Mouse (Mus musculus) ES-E14 (cell line): ENCODE measurements around the gene Cdk2. TPM values are rescaled to one million over a fixed set of nuclear protein-coding genes. Genes with fewer than 3 reads are reported as not detected.

Source experiments
- DNase-seq: peaks from one replicate; pipeline ENCODE4 v3.0.0-alpha.2; 2013; ENCODE audit warnings: low read depth, low spot score
- H3K27ac ChIP-seq: 2 replicates; pipeline ENCODE4 v1.5.1; 2012; ENCODE audit warnings: low read depth, mild to moderate bottlenecking, low read length, moderate library complexity, mixed read lengths; ENCODE audit not compliant: poor library complexity, insufficient read depth, severe bottlenecking
- H3K36me3 ChIP-seq: 2 replicates; pipeline ENCODE4 v1.6.1; 2012; ENCODE audit warnings: mild to moderate bottlenecking, low read length, moderate library complexity, mixed read lengths; ENCODE audit not compliant: control insufficient read depth, poor library complexity, insufficient read depth, severe bottlenecking
- H3K4me1 ChIP-seq, 2 experiments: fragments of 150-350 bp in 1 of 2; sonication (generic) in 1 of 2; 2 replicates each; pipeline ENCODE4 v1.6.1; 2012; ENCODE audit warnings: low read length in 2 of 2, mild to moderate bottlenecking in 1 of 2, mixed read lengths in 1 of 2; ENCODE audit not compliant: control insufficient read depth in 2 of 2, insufficient read depth in 2 of 2, poor library complexity in 1 of 2
- H3K4me3 ChIP-seq, 2 experiments: fragments of 150-350 bp in 1 of 2; sonication (generic) in 1 of 2; 2 replicates each; pipeline ENCODE4 v1.5.1; 2012; ENCODE audit warnings: low read length in 2 of 2, low read depth in 1 of 2, mild to moderate bottlenecking in 1 of 2, mixed read lengths in 1 of 2; ENCODE audit not compliant: insufficient read depth in 1 of 2, poor library complexity in 1 of 2, severe bottlenecking in 1 of 2
- H3K9ac ChIP-seq: 2 replicates; pipeline ENCODE4 v1.6.1; 2012; ENCODE audit warnings: low read depth, mild to moderate bottlenecking, low read length, mixed read lengths; ENCODE audit not compliant: poor library complexity, insufficient read depth, severe bottlenecking
- H3K9me3 ChIP-seq: fragments of 150-350 bp; sonication (generic); 2 replicates; pipeline ENCODE4 v1.6.1; 2012; ENCODE audit warnings: low read depth, mild to moderate bottlenecking, low read length; ENCODE audit not compliant: control insufficient read depth, insufficient read depth
- CHD2 ChIP-seq: IDR thresholded peaks from 2 replicates; pipeline ENCODE4 v1.6.1; 2014; ENCODE audit warnings: mild to moderate bottlenecking, low read depth, low read length, inconsistent platforms
- HCFC1 ChIP-seq: IDR thresholded peaks from 2 replicates; pipeline ENCODE4 v1.6.1; 2012; ENCODE audit warnings: low read length, inconsistent platforms, borderline replicate concordance; ENCODE audit not compliant: insufficient read depth
- MAFK ChIP-seq: IDR thresholded peaks from 2 replicates; pipeline ENCODE4 v1.6.1; 2014; ENCODE audit warnings: mild to moderate bottlenecking, low read depth, low read length, inconsistent platforms; ENCODE audit not compliant: insufficient read depth
- ZC3H11A ChIP-seq: IDR thresholded peaks from 2 replicates; pipeline ENCODE4 v1.6.1; 2012; ENCODE audit warnings: low read depth, mild to moderate bottlenecking, inconsistent platforms, low read length, borderline replicate concordance
- ZNF384 ChIP-seq: IDR thresholded peaks from 2 replicates; pipeline ENCODE4 v1.6.1; 2012; ENCODE audit warnings: low read depth, low read length, inconsistent platforms
- in situ Hi-C, 2 experiments: fragments of 600-800 bp; cut with MboI; formaldehyde crosslinking; loops; one replicate each; pipeline ENCODE4 v1.15.1; 2025; ENCODE audit warnings: low sequenced_read_pairs in 2 of 2, inconsistent platforms in 1 of 2; ENCODE audit not compliant: unreplicated experiment in 2 of 2
- total RNA-seq: library from RNA; depleted of rRNA; stranded (reverse); fragments of 300-350 nt; gene quantifications from 2 replicates; pipeline ENCODE4 v1.2.3, GENCODE M21; 2012; rRNA removed

Cdk2 gene
- total RNA-seq, result 40.7 and 43.5 TPM in 2 replicates

- in situ Hi-C loops, result no loop called here
- TF ChIP-seq CHD2, result no peak
- TF ChIP-seq MAFK, result no peak
- no peak for TF ChIP-seq ZC3H11A
- no peak for TF ChIP-seq HCFC1
- TF ChIP-seq ZNF384, result no peak
These were observed at the start of gene Cdk2 for GRCm38 (mm10) chr10:128704491-128705316. TSS of gene Cdk2 (minus strand) at chr10:128705031.

DNA sequence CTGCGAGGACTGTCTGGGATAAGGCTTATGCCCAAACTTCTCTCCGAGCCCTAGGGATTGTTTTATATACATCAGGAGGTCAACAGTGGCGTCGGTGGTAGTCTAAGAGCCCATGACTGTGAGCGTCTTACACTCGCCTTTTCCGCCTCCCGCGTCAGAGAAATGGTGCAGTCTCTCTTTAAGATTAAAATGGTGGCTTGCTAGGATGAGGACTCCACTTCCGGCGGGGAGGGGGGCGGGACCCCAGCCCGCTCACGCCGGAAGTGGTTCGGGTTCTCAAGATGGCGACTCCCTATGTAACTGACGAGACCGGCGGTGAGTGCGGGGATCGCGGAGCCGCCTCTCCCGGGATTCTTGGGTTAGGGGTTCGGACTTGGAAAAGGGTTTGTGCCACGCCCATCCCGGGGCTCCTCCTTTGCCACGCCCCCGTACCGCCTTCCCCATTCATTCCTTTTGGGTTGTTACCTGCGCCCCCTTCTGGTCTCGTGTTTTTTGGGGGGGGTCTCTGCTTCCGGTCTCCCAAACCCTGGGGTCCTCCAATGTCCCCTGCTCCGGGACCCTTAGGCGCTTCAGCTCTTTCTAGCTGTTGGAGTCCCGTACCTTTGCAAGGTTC lies 43.5 kb upstream of the Cdk2 start:
- H3K9ac ChIP-seq, result peak overlapping the region; percentile 98
- in situ Hi-C loops, result no loop called here
- TF ChIP-seq ZC3H11A (no peak), CHD2 (no peak), ZNF384 (no peak), MAFK (no peak)
- peak overlapping the region; percentile 76 to 77 for H3K4me3 ChIP-seq
- peak overlapping the region; percentile 91 for H3K27ac ChIP-seq
- H3K9me3 ChIP-seq, result no peaks in the 10 kb centered on the region
- peaks cover 2 to 14% of the 10 kb centered on the region in 2 experiments for H3K4me1 ChIP-seq
- DNase-seq, result peak; percentile 86
- H3K36me3 ChIP-seq, result no peaks in the 10 kb centered on the region; the same call in 1 of the 2 replicates

More at GRCm38 (mm10) chr10:128704491-128705316, at the start of gene Cdk2:
- peak; percentile 93 for DNase-seq
- Histone ChIP-seq H3K27ac (peak within 1 kb of the TSS; percentile 90), H3K4me3 (peak within 1 kb of the TSS; percentile 84 to 100), H3K4me1 (peaks cover 5 to 12% of the 10 kb centered on the region in 2 experiments; a peak in 3 of 4 replicates), H3K36me3 (peaks cover 11% of the 10 kb centered on the region), H3K9me3 (no peaks in the 10 kb centered on the region), H3K9ac (peak within 1 kb of the TSS; percentile 88)

DNA sequence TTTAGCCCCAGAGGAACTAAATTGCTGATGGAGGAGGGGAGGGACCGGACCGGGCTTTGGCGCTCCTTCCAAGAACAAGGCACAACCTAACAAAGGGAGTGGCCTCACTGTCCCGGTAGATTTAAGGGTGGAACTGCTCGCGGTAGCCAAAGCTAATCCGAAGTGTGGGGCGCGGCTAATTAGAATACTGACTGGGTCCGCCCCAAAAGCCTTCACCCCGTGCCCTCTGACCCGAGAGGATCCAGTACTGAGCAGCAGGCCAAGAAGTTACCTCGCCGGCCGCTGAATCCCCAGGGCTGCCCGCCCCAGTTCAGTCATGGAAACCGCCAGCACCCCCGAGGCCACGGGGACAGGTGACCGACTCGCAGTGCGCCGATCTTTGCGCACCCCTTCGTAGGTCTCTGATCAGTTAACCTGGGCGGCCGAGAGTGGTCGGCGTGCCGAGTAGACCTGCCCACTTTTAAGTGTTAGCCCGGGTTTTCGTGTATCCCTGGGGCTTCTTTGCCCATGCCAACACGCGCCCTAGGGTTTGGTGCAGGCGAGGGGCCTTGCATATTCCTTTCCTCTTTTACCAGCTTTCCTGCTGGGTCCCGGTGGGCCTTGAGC lies 42.9 kb upstream of the Cdk2 start, which contains the start of gene Pym1:
TSS of gene Pym1 (plus strand) at position 244 of the 606 bp plus-strand sequence.
- Histone ChIP-seq H3K4me1 (peaks cover 7 to 14% of the 10 kb centered on the region in 2 experiments), H3K4me3 (peak within 1 kb of the TSS; percentile 76 to 77), H3K9me3 (no peaks in the 10 kb centered on the region), H3K9ac (peak within 1 kb of the TSS; percentile 98), H3K27ac (peak within 1 kb of the TSS; percentile 91), H3K36me3 (no peaks in the 10 kb centered on the region; the same call in 1 of the 2 replicates)
- in situ Hi-C loops, result no loop called here
- peak; percentile 85 for DNase-seq
- no peak for TF ChIP-seq MAFK
- no peak for TF ChIP-seq HCFC1
- no peak for TF ChIP-seq CHD2
- TF ChIP-seq ZC3H11A, result no peak
- no peak for TF ChIP-seq ZNF384

DNA sequence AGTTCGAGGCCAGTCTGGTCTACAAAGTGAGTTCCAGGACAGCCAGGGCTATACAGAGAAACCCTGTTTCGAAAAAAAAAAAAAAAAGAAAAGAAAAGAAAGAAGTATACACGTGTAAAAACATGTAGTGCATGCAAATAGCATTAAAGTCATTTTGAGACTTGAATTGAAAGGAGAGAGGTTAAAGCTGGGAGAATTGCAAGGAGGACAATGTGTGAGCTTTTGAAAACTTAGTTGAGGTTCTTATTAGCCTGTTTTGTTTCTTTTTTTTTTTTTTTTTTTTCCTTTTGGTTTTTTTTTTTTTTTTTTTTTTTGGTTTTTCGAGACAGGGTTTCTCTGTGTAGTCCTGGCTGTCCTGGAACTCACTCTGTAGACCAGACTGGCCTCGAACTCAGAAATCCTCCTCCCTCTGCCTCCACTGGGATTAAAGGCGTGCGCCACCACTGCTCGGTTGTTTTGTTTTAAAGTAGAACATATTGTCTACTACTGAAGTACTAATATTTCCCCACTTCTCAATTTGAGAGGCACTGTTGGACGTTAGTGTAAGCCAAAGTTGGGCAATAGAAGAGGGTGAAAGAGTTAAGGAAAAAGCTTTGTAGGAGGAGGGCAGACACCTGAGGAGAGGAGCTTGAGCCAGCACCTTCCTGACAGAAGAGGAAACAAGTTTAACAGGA lies 42.3 kb upstream of the Cdk2 start:
- peak overlapping the region; percentile 91 for H3K27ac ChIP-seq
- in situ Hi-C loops, result no loop called here
- H3K4me3 ChIP-seq, result peak overlapping the region; percentile 76 to 77
- H3K9me3 ChIP-seq, result no peaks in the 10 kb centered on the region
- peak overlapping the region; percentile 83; the same call in 1 of the 2 replicates for H3K9ac ChIP-seq
- DNase-seq, result no peak
- TF ChIP-seq ZNF384 (peak; percentile 88; the same call in 1 of the 2 replicates), ZC3H11A (no peak), MAFK (no peak), HCFC1 (no peak), CHD2 (no peak)
- no peaks in the 10 kb centered on the region for H3K36me3 ChIP-seq
- peaks cover 7 to 17% of the 10 kb centered on the region in 2 experiments for H3K4me1 ChIP-seq
